Mouse (Mus musculus): Measurements from ENCODE around the gene Ccdc148. TPM values are rescaled to one million over a fixed set of nuclear protein-coding genes. Genes with fewer than 3 reads are reported as not detected.

Ccdc148 gene
- polyA plus RNA-seq, 1 experiment, result 0.06 TPM

- H3K79me2 ChIP-seq (ENCODE audit: control insufficient read depth, insufficient read depth), result no peaks in the 10 kb centered on the region
- H3K4me3 ChIP-seq, result no peak overlapping the region
- no peak overlapping the region for H3ac ChIP-seq (ENCODE audit: control insufficient read depth, insufficient read length)
- TF ChIP-seq POLR2AphosphoS2 (IDR thresholded peaks at IDR 0.05; ENCODE audit: insufficient read length, low read depth) (no peak), SRF (IDR thresholded peaks at IDR 0.05; ENCODE audit: control insufficient read depth, insufficient read length, low read depth) (no peak), TCF12 (IDR thresholded peaks at IDR 0.05; ENCODE audit: insufficient read depth, poor library complexity, severe bottlenecking) (no peak), TCF3 (IDR thresholded peaks at IDR 0.05; ENCODE audit: insufficient read length, low read depth) (no peak), MYOG (IDR thresholded peaks at IDR 0.05; ENCODE audit: control insufficient read depth in 1 of 3, insufficient read depth in 1 of 3, insufficient read length in 2 of 3, low read depth in 2 of 3) (no peak), MYOD1 (IDR thresholded peaks at IDR 0.05; ENCODE audit: control insufficient read depth in 1 of 3, insufficient read length in 2 of 3, low read depth in 2 of 3) (no peak), E2F4 (IDR thresholded peaks at IDR 0.05; ENCODE audit: insufficient read depth) (no peak), MAX (IDR thresholded peaks at IDR 0.05; ENCODE audit: low read depth) (no peak), REST (IDR thresholded peaks at IDR 0.05; ENCODE audit: insufficient read depth, insufficient read length) (no peak), USF1 (IDR thresholded peaks at IDR 0.05; ENCODE audit: low read depth) (no peak), POLR2A (IDR thresholded peaks at IDR 0.05; ENCODE audit: insufficient read length, low read depth) (no peak)
- H3K36me3 ChIP-seq (ENCODE audit: control insufficient read depth, insufficient read depth), result no peaks in the 10 kb centered on the region
- peaks cover 13% of the 10 kb centered on the region for H3K27me3 ChIP-seq (ENCODE audit: control insufficient read depth, insufficient read depth, insufficient read length)
- no peak overlapping the region for H3K4me2 ChIP-seq (ENCODE audit: low read depth)
Observed at GRCm38 (mm10) chr2:59129821-59130220, 30.7 kb downstream of the Ccdc148 start.

GRCm38 (mm10) chr2:59129023-59129422, 31.5 kb downstream of the Ccdc148 start:
- peaks cover 6% of the 10 kb centered on the region for H3K27me3 ChIP-seq (ENCODE audit: control insufficient read depth, insufficient read depth, insufficient read length)
- no peak for TF ChIP-seq CEBPB (IDR thresholded peaks at IDR 0.05; ENCODE audit: insufficient read depth, poor library complexity, severe bottlenecking)
- no peak for TF ChIP-seq REST (IDR thresholded peaks at IDR 0.05; ENCODE audit: insufficient read depth, insufficient read length)
- no peak for TF ChIP-seq E2F4 (IDR thresholded peaks at IDR 0.05; ENCODE audit: insufficient read depth)
- no peaks in the 10 kb centered on the region for H3K36me3 ChIP-seq (ENCODE audit: control insufficient read depth, insufficient read depth)
- H3K4me2 ChIP-seq (ENCODE audit: low read depth), result no peak overlapping the region
- H3K4me3 ChIP-seq, result no peak overlapping the region
- no peaks in the 10 kb centered on the region for H3K79me2 ChIP-seq (ENCODE audit: control insufficient read depth, insufficient read depth)
- no peak overlapping the region for H3ac ChIP-seq (ENCODE audit: control insufficient read depth, insufficient read length)

- H3ac ChIP-seq (ENCODE audit: control insufficient read depth, insufficient read length), result no peak overlapping the region
- TF ChIP-seq SRF (IDR thresholded peaks at IDR 0.05; ENCODE audit: control insufficient read depth, insufficient read length, low read depth) (no peak), TCF3 (IDR thresholded peaks at IDR 0.05; ENCODE audit: insufficient read length, low read depth) (no peak), POLR2A (IDR thresholded peaks at IDR 0.05; ENCODE audit: insufficient read length, low read depth) (no peak), REST (IDR thresholded peaks at IDR 0.05; ENCODE audit: insufficient read depth, insufficient read length) (no peak), CEBPB (IDR thresholded peaks at IDR 0.05; ENCODE audit: insufficient read depth, poor library complexity, severe bottlenecking) (no peak), USF1 (IDR thresholded peaks at IDR 0.05; ENCODE audit: low read depth) (no peak), MYOG (IDR thresholded peaks at IDR 0.05; ENCODE audit: control insufficient read depth in 1 of 3, insufficient read depth in 1 of 3, insufficient read length in 2 of 3, low read depth in 2 of 3) (no peak), POLR2AphosphoS2 (IDR thresholded peaks at IDR 0.05; ENCODE audit: insufficient read length, low read depth) (no peak), E2F4 (IDR thresholded peaks at IDR 0.05; ENCODE audit: insufficient read depth) (no peak), TCF12 (IDR thresholded peaks at IDR 0.05; ENCODE audit: insufficient read depth, poor library complexity, severe bottlenecking) (no peak), MAX (IDR thresholded peaks at IDR 0.05; ENCODE audit: low read depth) (no peak), MYOD1 (IDR thresholded peaks at IDR 0.05; ENCODE audit: control insufficient read depth in 1 of 3, insufficient read length in 2 of 3, low read depth in 2 of 3) (no peak)
- H3K27me3 ChIP-seq (ENCODE audit: control insufficient read depth, insufficient read depth, insufficient read length), result no peaks in the 10 kb centered on the region
- H3K36me3 ChIP-seq (ENCODE audit: control insufficient read depth, insufficient read depth), result no peaks in the 10 kb centered on the region
- H3K4me3 ChIP-seq, result no peak overlapping the region
- H3K4me2 ChIP-seq (ENCODE audit: low read depth), result no peak overlapping the region
- H3K79me2 ChIP-seq (ENCODE audit: control insufficient read depth, insufficient read depth), result no peaks in the 10 kb centered on the region
Observed at GRCm38 (mm10) chr2:59055615-59056145, 104.8 kb downstream of the Ccdc148 start.

- TF ChIP-seq MAX (IDR thresholded peaks at IDR 0.05; ENCODE audit: low read depth) (no peak), POLR2AphosphoS2 (IDR thresholded peaks at IDR 0.05; ENCODE audit: insufficient read length, low read depth) (no peak), SRF (IDR thresholded peaks at IDR 0.05; ENCODE audit: control insufficient read depth, insufficient read length, low read depth) (no peak), USF1 (IDR thresholded peaks at IDR 0.05; ENCODE audit: low read depth) (no peak), POLR2A (IDR thresholded peaks at IDR 0.05; ENCODE audit: insufficient read length, low read depth) (no peak), TCF3 (IDR thresholded peaks at IDR 0.05; ENCODE audit: insufficient read length, low read depth) (no peak), E2F4 (IDR thresholded peaks at IDR 0.05; ENCODE audit: insufficient read depth) (no peak), MYOD1 (IDR thresholded peaks at IDR 0.05; ENCODE audit: control insufficient read depth in 1 of 3, insufficient read length in 2 of 3, low read depth in 2 of 3) (no peak), MYOG (IDR thresholded peaks at IDR 0.05; ENCODE audit: control insufficient read depth in 1 of 3, insufficient read depth in 1 of 3, insufficient read length in 2 of 3, low read depth in 2 of 3) (no peak)
- H3K79me2 ChIP-seq (ENCODE audit: control insufficient read depth, insufficient read depth), result no peaks in the 10 kb centered on the region
- no peak overlapping the region for H3K4me3 ChIP-seq
- H3ac ChIP-seq (ENCODE audit: control insufficient read depth, insufficient read length), result no peak overlapping the region
- no peaks in the 10 kb centered on the region for H3K36me3 ChIP-seq (ENCODE audit: control insufficient read depth, insufficient read depth)
- no peak overlapping the region for H3K4me2 ChIP-seq (ENCODE audit: low read depth)
- H3K27me3 ChIP-seq (ENCODE audit: control insufficient read depth, insufficient read depth, insufficient read length), result no peaks in the 10 kb centered on the region
Observed at GRCm38 (mm10) chr2:59054339-59054738, 106.1 kb downstream of the Ccdc148 start.

- no peaks in the 10 kb centered on the region for H3K27me3 ChIP-seq (ENCODE audit: control insufficient read depth, insufficient read depth, insufficient read length)
- no peaks in the 10 kb centered on the region for H3K79me2 ChIP-seq (ENCODE audit: control insufficient read depth, insufficient read depth)
- H3K4me3 ChIP-seq, result no peak overlapping the region
- TF ChIP-seq POLR2AphosphoS2 (IDR thresholded peaks at IDR 0.05; ENCODE audit: insufficient read length, low read depth) (no peak), CEBPB (IDR thresholded peaks at IDR 0.05; ENCODE audit: insufficient read depth, poor library complexity, severe bottlenecking) (no peak), POLR2A (IDR thresholded peaks at IDR 0.05; ENCODE audit: insufficient read length, low read depth) (no peak), E2F4 (IDR thresholded peaks at IDR 0.05; ENCODE audit: insufficient read depth) (no peak), MAX (IDR thresholded peaks at IDR 0.05; ENCODE audit: low read depth) (no peak), MYOD1 (IDR thresholded peaks at IDR 0.05; ENCODE audit: control insufficient read depth in 1 of 3, insufficient read length in 2 of 3, low read depth in 2 of 3) (no peak), TCF3 (IDR thresholded peaks at IDR 0.05; ENCODE audit: insufficient read length, low read depth) (no peak), MYOG (IDR thresholded peaks at IDR 0.05; ENCODE audit: control insufficient read depth in 1 of 3, insufficient read depth in 1 of 3, insufficient read length in 2 of 3, low read depth in 2 of 3) (no peak), REST (IDR thresholded peaks at IDR 0.05; ENCODE audit: insufficient read depth, insufficient read length) (no peak), TCF12 (IDR thresholded peaks at IDR 0.05; ENCODE audit: insufficient read depth, poor library complexity, severe bottlenecking) (no peak), SRF (IDR thresholded peaks at IDR 0.05; ENCODE audit: control insufficient read depth, insufficient read length, low read depth) (no peak), USF1 (IDR thresholded peaks at IDR 0.05; ENCODE audit: low read depth) (no peak)
- H3K36me3 ChIP-seq (ENCODE audit: control insufficient read depth, insufficient read depth), result no peaks in the 10 kb centered on the region
- H3ac ChIP-seq (ENCODE audit: control insufficient read depth, insufficient read length), result no peak overlapping the region
- H3K4me2 ChIP-seq (ENCODE audit: low read depth), result no peak overlapping the region
Observed at GRCm38 (mm10) chr2:59053461-59054039, 106.9 kb downstream of the Ccdc148 start.

Data from myocyte (in vitro differentiated cells).